Mouse (Mus musculus): ENCODE measurements around the gene Rpl3l.
A peak's percentile ranks its signal among the peaks of the same experiment; 100 is the strongest.
"Not testable (repeated sequence)": the region's sequence is repeated elsewhere in the genome, so short reads cannot be mapped to it uniquely, and the experiment has no call there.

The Rpl3l gene

DNA sequence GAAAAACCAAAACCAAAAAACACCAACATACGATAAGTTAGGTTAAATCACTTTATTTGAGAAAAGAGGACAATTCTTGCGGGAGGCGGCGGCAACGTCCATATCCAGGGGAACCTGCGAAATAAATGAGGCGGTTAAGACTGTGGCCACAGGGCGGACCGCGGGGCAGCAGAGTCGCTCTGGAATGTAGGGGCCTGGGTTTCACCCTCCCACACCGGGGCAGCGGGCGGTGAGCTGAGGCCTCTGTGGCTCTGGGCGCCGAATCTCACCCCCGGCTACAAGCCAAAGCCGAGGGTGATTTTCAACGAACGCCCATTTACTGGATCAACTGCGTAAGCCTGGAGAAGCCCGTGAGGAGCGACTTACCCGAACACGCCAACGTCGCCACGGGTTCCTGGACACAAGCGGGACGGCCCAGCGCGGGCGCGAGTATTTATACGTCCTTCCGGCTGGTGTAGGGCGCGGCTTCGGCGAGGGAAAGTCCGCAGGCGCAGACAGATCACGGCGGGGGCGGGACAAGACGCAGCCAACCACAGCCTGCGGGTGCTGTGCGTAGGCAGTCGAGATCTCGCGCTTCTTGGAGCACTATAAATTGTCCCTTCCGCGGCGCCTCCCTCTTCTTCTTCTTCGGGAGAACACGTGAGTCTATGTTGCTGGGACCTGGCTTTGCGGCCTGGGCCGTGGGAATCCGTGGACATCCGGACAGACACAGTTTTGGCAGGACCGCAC lies 8.0 kb upstream of the Rpl3l start:
- DNase-seq (ENCODE audit: low read depth, low spot score), result peak; percentile 99

GRCm38 (mm10) chr17:24720616-24721015 lies 7.0 kb upstream of the Rpl3l start:
- DNase-seq (ENCODE audit: low read depth, low spot score), result not testable (repeated sequence)

- DNase-seq (ENCODE audit: low read depth, low spot score), result not testable (repeated sequence)
Observed at GRCm38 (mm10) chr17:24721383-24721955, 6.2 kb upstream of the Rpl3l start.

GRCm38 (mm10) chr17:24722220-24722924 lies 5.2 kb upstream of the Rpl3l start:
- DNase-seq (ENCODE audit: low read depth, low spot score), result peak; percentile 82

DNA sequence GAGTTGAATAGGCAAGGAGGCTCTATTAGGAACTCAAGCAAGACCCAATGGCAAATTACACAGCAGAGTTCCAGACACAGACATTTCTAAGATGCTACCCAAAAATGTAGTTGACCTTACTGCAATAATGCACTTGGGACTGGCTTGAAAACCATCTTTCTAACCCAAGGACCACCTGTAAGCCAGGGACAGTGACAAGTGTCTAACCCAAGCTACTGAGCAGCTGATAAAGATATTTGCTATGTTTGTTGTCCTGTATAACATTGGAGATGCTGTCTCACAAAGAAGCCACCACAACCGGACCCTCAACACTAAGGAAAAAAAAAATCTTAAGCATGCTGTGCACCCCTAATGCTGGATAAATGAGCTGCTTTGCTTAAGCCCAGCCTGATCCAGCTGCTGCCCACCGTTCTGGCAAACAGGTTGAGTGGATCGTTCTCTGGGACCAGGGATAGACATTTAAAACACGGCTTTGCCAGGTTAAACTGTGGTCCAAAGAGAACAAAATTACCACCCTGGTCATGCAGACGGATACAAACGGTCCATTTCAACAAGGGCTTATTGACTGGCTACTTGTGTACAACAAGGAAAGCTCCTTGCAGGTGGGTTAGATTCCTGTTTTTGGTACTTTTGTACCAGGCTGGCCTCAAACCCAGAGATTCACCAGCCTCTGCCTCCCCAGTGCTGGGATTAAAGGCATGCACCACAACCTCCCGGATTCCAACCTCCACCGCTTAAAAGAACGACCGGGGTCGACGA lies 4.3 kb upstream of the Rpl3l start:
- DNase-seq (ENCODE audit: low read depth, low spot score), result peak; percentile 65

GRCm38 (mm10) chr17:24723881-24724180 lies 3.8 kb upstream of the Rpl3l start:
- peak; percentile 51 for DNase-seq (ENCODE audit: low read depth, low spot score)

GRCm38 (mm10) chr17:24724184-24724583 lies 3.4 kb upstream of the Rpl3l start, which contains the start of gene Ndufb10:
Gene Ndufb10, minus strand, starts transcription at chr17:24724478.
- peak; percentile 97 for DNase-seq (ENCODE audit: low read depth, low spot score)

GRCm38 (mm10) chr17:24725637-24726390 lies 1.8 kb upstream of the Rpl3l start:
- DNase-seq (ENCODE audit: low read depth, low spot score), result no peak

- DNase-seq (ENCODE audit: low read depth, low spot score), result no peak
Observed at GRCm38 (mm10) chr17:24728184-24728583, 564 bp downstream of the Rpl3l start.

DNA sequence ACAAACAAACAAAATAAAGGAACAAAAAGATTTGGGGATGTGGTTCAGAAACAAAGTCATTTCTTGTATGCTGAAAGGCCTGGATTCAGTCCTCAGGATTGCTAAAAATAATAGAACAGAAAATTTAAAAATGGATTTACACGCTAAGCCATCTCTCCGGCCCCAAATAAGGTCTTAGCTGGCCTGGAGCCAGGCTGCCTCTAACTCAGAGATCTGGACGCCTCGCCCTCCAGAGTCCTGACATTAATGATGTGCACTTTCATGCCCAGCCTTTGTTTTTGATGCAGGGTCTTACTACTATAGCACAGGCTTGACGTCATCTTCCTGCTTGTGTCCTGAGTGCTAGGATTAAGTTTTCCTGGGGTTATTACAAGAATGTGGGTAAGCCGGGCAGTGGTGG lies 1.4 kb downstream of the Rpl3l start:
- DNase-seq (ENCODE audit: low read depth, low spot score), result no peak

DNA sequence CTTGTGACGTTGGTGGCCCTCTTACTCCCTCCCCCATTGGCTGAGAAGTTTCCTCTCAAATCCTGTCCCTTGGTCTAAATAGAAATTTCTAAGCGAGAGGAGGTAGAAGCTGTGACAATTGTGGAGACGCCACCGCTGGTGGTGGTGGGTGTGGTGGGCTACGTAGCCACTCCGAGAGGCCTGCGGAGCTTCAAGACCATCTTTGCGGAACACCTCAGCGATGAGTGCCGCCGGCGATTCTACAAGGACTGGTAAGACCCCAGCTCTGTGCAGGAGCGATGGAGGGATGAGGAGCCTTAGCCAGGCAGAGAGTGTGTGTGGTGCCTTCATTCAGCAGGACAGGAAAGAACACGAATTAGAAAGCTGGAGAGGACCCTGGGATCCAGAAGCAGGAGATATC lies 3.2 kb downstream of the Rpl3l start:
- no peak for DNase-seq (ENCODE audit: low read depth, low spot score)

GRCm38 (mm10) chr17:24732233-24732935 lies 4.8 kb downstream of the Rpl3l start:
- no peak for DNase-seq (ENCODE audit: low read depth, low spot score)

GRCm38 (mm10) chr17:24733434-24734050 lies 5.9 kb downstream of the Rpl3l start:
- DNase-seq (ENCODE audit: low read depth, low spot score), result no peak

DNA sequence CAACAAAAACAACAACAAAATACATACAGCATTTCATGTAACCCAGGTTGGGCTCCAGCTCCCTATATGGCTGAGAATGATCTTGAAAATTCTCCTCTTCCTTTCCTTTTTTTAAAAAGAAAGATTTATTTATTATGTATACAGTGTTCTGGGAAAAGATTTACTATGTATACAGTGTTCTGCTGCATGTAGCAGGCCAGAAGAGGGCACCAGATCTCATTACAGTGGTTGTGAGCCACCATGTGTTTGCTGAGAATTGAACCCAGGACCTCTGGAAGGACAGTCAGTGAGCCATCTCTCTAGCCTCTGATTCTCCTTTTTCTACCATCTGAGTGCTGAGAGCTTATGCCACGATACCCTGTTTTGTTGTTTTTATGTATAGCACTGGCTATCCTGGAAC lies 6.9 kb downstream of the Rpl3l start:
- no peak for DNase-seq (ENCODE audit: low read depth, low spot score)

GRCm38 (mm10) chr17:24735446-24735845 lies 7.8 kb downstream of the Rpl3l start:
- DNase-seq (ENCODE audit: low read depth, low spot score), result no peak

DNA sequence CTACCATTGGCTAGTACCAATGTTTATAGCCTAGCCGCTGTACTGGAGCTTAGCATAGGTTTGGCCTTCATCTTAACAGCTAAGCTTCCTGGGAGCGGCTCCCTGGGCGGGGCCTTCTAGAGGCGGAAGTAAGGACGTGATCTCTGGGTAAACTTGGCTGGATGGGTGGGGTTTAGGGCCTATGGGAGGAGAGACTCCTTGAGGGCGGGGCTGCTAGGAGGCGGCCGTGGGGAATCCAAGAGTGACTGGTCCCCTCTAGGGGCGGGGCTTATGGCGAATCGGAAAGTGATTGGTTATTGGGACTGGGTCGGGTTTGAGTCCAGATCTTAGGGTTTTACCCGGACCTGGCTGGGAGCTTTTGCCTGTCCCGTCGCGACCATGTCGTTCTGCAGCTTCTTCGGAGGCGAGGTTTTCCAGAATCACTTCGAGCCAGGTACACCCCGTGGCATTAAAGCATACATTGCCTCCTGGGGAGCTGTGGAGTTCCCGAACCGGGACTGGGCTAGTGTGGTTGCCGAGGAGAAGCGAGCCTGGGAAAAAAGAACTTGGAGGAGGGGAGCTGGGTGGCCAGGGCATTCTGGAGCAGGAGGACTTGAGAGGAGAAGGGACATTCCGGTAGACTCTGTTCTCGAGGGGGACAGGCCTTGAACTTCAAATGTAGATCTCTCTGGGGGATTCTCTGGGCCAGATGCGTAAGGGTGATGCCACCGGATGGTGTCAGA lies 8.9 kb downstream of the Rpl3l start, which contains the start of gene Msrb1:
Msrb1 (plus strand) TSS at position 313 of the 722 bp plus-strand sequence.
- DNase-seq (ENCODE audit: low read depth, low spot score), result peak; percentile 100

DNA sequence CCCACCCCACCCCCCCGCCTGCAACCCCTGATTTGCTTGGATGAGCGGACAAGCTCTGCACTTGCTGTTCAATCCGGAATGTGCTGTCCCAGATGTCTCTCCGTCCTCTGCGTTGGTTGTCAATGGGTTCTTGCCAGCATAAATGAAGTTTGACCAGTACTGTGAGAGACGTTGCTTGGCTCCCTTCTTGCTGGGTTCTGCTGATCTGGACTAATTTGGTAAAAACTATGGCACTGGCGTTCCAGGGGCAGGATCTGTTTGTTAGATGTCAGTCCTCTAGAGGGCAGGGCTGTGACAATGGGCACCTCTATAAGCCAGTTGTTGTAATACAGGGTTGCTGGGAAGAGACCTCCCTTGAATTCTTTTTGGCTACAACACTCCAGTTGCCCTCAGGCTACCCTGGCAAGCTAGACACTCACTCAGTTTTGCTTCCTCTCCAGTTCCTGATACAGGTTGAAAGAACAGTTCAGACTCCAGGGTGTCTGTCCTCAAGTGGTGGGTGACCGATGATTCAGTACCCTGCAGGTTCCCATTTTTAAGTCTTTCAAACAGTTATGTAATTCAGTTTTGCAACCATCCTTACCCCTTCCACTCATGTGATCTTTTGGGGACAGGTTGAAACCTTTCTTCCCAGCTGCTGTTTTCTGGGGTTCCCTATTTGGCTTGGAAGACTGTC lies 9.7 kb downstream of the Rpl3l start:
- no peak for DNase-seq (ENCODE audit: low read depth, low spot score)

- no peak for DNase-seq (ENCODE audit: low read depth, low spot score)
Observed at GRCm38 (mm10) chr17:24738238-24738637, 10.6 kb downstream of the Rpl3l start.

GRCm38 (mm10) chr17:24739926-24740325 lies 12.3 kb downstream of the Rpl3l start:
- DNase-seq (ENCODE audit: low read depth, low spot score), result no peak
